Mouse (Mus musculus) adrenal gland, adult 18-20 months (tissue): Measurements from ENCODE around the gene Rcc2. TPM values are rescaled to one million over a fixed set of nuclear protein-coding genes. Genes with fewer than 3 reads are reported as not detected.

Source experiments
- DNase-seq, 2 experiments: peaks; one replicate each; pipeline ENCODE4 v3.0.0; 2021 to 2022; ENCODE audit warnings: low spot score in 2 of 2
- total RNA-seq, 2 experiments: library from RNA; stranded (reverse); gene quantifications; 1 replicate in 1 of 2; 2 replicates in 1 of 2; pipeline ENCODE4 v1.2.3; 2021

Gene Rcc2
- total RNA-seq, 2 experiments from 2014 or later: 46.4 to 72.2 TPM

- DNase-seq: no peak
Measured at GRCm38 (mm10) chr4:140684141-140684871, 16.0 kb upstream of the Rcc2 start.

DNA sequence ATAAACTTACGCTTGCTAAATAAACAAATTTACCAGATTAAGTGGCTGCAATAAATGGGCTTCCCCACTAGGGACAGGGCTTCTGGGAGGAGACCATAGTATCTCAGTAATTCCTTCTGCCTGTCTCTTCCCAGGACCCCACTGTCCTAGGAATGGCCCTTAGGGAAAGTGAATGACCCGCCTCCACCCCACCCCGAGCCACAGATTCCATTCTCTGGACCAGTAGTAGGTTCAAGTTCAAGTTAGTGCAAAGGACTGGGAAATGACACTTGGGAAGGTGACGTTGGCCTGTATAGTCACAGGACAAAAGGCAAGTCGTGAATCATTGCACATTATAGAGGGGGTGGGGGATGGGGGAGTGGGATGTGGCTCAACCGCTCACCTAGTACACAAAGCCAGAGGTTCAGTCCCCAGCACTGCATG is 15.4 kb upstream of the Rcc2 start:
- no peak for DNase-seq

DNA sequence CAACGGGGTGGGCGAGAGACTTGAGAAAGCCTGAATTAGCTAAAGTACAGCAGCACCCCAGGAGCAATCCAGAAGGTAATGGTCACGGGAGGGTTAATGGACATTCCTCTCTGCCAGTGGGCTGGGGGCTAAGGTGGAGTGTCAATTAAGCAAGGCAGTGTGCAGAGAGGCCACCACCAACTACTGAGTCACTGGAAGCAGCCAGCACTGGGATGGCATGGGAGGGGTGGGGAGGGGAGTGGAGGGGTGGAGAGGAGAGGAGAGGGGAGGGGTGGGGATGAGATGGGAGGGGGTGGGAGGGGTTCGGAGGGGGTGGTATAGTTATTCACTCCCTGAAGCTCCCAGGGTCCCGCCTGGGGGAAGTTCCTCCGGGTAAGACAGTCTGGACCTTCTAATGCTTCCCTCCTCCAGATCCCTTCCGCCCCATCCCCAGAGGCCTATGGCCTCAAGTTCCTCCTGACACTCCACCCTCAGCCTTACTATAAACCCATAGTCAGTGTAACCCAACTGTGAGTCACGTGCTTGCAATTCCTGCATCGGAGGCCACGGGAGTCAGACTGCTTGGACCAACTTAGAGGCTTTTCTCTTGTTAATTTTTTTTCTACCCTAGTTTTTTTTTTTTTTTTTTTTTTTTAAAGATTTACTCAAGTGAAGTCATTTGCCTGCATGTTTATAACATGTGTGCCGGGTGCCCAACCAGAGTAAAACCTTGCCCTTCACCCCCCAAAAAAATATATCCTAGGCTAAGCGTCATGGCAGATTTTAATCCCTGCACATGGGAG is 12.1 kb upstream of the Rcc2 start:
- DNase-seq: no peak

DNA sequence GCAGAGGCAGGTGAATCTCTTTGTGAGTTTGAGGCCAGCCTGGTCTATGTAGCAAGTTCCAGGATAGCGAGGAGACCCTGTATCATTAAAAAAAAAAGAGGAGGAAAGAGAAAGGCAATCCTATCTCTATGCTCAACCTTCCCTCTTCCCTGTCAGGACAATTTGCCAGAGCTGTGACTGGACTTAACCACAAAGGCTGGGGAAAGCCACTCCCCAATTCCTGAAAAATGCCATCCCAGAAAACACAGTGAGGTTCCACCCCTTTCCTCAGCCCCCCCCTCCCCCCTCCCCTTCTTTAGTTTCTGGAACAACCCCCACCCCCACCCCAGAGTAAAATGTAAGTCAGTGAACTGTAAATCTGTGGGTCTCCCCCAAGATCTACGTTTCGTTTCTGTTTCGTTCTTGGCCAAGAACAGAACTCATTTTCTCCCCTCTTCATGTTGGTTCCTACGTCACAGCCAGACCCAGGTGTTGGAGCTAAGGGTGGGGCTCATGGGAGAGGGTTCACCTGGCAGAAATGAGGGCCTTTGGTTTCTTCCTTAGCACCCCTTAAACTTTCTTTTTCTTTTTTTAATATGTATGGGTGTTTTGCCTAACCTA is 11.4 kb upstream of the Rcc2 start:
- no peak for DNase-seq

DNA sequence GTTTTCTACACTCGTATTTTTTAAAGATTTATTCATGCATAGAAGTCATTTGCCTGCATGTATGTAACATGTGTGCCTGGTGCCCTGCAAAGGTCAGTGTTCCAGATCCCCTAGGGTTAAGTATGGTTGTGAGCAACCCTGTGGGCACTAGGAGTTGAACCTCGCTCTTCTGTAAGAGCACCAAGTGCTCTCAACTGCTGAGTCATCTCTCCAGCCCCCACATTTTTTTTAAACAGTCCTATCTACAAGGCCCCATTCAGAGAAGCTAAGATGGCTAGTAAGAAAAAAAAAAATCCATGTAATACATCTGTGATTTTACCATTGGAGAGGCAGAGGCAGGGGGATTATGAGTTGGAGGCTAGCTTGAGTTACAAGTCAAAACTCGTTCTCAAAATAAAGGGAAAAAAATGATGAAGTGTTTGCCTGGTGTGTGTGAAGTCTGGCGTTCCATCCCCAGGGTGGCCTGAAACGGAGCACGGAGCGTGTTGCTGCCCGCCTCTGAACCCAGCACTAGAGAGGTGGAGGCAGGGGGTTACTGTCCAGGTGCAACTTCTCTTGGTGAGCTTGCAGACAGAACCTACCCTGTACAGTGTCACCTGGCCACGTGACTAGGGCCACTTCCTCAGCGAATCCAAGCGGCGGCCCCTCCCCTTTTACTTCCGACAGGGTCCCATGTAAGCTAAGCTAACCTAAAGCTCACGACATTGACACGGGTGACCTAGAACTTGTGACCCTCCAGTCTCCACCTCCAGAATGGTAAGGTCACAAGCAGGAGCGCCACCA is 10.3 kb upstream of the Rcc2 start:
- DNase-seq: no peak

GRCm38 (mm10) chr4:140691481-140691880 is 8.9 kb upstream of the Rcc2 start:
- no peak for DNase-seq

DNA sequence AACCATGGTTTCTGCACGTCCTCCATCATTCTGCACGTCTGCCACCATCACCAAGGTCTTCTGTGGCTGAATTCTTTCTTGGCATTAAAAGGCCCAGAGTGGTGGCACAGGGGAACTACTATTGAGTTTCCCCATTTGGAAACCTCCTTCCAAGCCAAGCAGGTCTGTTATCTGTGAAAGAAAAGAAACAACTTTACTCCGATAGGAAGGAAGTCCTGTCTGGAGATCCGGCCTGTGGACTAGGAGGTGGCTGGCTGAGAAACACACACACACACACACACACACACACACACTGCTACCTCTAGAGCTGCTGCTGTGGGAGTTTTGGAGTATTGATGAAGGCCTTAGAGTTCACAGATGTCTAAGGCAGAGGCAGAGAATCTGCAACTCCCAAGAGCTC is 6.8 kb upstream of the Rcc2 start:
- no peak for DNase-seq

DNA sequence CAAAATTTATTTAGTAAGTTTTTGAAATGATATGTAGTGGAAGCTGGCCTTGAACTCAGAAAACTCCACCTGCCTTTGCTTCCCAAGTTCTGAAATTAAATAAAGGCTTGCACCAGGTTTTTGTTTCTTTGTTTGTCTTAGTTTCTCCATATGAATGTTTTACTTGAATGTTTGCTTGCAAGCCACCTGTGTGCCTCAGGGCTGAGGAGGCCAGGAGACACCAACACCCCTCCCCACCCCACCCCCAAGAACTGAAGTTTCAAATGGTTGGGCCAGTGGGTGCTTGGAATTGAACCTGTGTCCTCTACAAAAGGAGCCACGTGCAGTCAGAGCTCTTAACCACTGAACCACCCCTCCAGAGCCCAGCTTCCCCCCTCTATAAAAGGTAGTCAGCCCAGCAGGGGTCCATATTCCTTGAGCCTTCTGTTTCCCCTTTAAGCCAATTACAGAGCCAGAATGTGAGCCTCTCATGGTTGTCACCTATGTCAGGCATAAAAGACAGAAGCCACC is 5.7 kb upstream of the Rcc2 start:
- DNase-seq: no peak

- no peak for DNase-seq
Measured at GRCm38 (mm10) chr4:140695146-140695545, 5.2 kb upstream of the Rcc2 start.

- no peak for DNase-seq
Measured at GRCm38 (mm10) chr4:140695675-140696585, 4.4 kb upstream of the Rcc2 start.

DNA sequence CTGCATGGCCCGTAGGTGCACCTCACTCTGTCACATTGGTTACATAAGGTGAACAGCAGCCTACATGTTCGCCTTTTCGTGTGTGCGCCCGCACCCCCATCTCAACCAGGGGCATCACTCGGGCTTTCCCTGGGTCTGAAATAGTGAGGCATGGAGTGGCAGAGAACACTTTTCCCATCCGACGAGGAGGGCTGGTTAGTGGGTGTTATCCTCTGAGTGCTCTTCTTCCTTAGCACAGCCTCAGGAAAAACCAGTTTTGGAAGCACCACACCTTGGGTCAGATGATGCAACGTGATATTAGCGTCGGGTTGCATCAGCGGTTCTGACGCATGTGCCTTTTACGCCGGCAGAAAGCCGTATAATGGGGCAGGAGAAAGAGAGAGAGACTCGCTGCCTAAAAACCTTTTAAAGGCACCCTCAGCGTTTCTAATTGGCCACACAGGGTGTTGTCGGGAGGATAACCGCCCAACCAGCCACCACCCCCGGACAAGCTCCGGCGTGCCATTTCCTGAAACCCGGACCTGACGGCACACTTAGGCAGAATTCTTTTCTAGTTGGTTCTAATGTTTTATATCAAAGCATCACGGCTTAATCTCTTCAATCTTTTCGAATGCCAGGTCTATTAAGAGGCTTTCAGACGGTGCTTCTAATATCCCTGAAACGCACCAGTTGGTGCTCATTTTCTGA is 757 bp upstream of the Rcc2 start:
- DNase-seq: peak; percentile 57 to 60

DNA sequence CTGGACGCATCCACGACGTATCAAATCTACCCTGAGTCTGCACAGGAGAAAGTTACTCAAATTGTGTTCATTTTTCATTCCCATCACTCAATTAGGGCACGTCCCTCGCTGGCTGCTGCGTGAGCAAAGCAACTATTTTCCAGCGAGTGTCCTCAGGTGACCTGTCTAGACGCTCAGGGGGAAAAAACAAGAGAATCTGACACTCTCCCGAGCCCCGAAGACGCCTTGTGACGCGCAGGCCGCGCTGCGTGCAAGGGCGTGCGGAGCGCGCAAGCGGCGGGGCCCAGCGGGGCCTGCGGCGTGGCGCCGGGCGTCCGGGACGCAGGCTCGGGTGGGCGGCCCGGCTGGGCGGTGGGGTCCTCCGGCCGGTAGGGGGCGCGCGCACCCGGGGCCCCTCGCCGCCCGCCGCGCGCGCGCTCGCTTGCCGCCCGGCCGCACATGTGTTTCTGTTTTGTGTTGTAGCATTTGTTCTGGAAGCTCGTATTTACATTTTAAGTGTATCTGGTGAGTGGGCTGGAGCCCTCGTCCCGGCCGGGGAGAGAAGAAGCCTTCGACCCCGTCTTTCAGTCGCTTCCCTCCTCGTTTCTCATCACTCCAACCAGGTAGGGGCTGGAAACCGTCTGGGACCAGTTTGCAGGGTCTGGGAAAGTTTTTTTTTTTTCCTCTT is 841 bp downstream of the Rcc2 start:
- DNase-seq: peak; percentile 81 to 82

DNA sequence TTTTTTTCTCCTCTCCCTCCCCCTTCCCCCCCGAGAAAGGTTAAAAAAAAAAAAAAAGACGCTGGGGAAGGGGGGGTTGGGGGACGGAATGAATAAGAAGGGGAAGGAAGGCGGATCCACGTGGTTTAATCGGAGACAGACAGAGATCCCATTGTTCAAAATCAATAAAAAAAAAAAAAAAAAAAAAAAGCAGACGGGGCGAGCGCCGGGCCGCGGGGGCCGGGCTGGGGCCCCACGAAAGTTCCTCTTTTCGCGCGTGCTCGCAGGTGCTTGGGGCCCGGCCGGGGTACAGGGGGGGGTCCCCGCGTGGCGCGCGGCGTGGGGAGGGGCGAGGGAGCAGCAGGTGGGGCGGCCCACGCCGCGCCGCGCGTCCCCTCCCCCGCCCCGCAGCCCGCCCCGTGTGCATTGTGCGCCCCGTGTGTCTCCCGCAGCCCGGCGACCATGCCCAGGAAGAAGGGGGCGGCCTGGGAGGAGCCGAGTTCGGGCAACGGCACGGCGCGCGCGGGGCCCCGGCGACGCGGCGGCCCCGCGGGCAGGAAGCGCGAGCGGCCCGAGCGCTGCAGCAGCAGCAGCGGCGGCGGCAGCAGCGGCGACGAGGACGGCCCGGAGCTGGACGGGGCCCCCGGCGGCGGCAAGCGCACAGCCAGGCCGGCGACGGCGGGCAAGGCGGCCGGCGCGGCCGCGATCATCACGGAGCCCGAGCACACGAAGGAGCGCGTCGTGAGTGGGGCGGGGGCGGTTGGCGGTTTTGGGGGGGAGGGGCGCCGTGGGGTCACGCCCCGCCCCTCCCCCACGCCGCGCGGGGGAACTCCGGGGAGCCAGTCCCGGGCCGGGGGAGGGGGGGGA is 1.6 kb downstream of the Rcc2 start:
- DNase-seq: peak; percentile 47 to 49

DNA sequence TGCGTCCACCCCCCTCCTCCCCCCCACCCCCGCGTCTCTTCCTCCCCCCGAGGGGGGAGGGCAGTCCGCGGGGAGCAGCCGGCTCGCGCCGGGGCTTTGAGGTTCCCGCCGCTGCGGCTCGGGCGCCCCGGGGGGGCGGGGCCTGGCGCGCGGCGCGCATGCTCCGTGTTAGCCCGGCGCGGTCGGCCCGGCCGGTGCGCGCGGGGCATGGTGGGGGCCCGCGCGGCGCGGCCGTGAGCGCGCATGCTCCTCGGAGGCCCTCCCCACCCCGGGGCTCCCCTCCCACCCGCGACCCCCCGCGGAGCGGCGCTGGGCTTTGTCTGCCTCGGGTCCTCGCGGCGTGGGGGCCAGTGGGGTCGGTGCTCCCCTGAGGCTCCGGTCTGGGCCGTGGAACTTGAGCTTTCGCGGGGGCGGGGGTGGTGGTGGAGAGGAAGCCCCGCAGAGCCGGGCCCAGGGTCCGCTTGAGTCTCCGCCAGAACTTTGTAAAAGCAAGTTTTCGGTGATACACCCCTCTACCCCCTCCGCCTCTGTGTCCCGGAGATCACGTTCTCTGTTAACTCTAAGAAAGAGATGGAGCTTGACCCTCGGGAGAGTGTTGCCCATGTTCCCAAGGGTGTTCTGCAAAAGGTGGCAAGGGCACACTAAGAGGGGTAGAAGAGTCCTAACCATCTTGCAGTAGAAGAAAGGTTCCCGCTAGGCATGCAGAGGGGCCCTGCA is 2.4 kb downstream of the Rcc2 start:
- DNase-seq: peak; percentile 89 to 91

GRCm38 (mm10) chr4:140703636-140704035 is 3.3 kb downstream of the Rcc2 start:
- no peak for DNase-seq

GRCm38 (mm10) chr4:140704166-140704565 is 3.8 kb downstream of the Rcc2 start:
- no peak for DNase-seq

DNA sequence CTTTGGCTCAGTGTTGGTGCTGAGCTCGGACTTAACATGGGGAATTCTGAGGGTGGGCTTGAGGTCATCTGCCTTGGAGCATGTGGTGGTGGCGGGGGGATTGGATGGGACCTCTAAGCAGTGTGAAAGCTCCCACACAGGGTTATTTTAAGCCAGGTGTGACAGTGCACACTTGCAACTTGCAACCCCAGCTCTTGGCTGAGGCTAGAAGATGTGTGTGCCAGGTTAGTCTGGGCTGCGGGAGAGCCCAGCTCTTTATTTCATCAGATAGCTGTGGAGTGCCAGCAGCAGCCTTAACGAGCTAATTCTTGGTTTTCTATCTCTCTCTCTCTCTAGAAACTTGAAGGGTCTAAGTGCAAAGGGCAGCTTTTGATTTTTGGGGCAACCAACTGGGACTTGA is 7.3 kb downstream of the Rcc2 start:
- no peak for DNase-seq
